Mouse (Mus musculus) liver, adult (tissue): ENCODE measurements around the gene Bcr.

Source experiments
- GATA4 ChIP-seq: IDR thresholded peaks from 2 replicates; pipeline ENCODE4 v1.6.1; 2014; ENCODE audit warnings: mild to moderate bottlenecking, low read length; ENCODE audit not compliant: insufficient replicate concordance

Bcr gene

DNA sequence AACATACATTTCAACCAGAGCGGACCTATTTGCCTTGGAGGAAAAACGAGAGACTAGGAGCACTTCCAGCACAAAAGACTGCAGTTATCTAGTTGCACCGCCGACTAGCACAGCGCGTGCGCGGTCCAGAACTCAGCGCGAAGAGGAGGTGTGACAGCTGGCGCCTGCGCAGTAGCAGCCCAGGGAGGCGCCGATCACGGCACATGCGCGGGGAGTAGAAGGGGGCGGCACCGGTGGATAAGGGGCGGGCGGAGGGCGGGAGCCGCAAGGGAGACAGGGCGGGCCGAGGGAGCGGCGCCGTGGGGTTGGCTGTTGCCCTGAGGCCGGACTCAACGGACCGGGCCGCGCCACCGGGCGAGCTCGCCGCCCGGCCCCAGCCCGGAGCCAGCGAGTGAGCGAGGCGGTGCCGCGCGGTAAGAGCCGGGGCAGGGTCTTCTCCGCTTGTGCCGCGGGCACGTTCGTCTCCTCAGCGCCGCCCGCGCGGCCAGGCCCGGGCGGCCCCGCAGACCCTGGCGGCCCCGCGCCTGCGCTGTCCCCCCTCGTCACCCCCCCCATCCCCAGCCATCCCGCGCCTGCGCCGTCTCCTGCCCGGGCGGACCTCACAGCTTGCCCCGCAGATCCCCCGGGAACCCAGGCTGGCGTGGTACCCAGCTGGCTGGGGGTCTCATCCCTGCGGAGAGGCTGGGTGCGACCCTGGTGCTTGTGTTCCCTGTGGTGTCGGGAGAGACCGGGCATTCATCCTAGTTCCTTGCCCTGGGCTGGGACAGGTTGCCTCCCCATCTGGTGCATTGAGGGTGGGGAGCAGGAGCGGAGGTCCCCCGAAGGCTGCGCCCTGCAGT, 151.6 kb downstream of the Bcr start, which contains the start of gene Specc1l:
Gene Specc1l (plus strand): TSS at position 267 of the 839 bp plus-strand sequence.
- TF ChIP-seq GATA4, result peak; percentile 74; the same call in 1 of the 2 replicates

- TF ChIP-seq GATA4, result no peak
Observed at GRCm38 (mm10) chr10:75212981-75213380, 152.6 kb downstream of the Bcr start.

DNA sequence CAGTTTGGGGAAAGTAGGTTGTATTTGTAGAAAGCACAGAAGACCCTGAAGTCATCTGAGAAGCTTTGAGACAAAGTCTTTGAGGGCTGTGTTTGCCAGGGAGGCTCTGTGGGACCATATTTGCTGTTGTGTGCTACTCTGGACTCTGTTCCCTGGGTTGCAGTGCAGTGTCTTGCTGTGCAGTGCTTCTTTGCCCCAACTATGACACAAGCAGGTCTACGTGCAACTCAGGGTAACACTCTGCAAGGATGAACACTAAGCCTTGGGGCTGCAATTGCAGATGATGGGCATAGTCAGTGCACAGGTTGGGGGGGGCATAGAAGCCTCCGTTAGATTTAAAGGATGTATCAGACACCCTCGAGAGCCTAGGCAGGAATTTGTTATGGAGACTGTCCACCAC, 160.3 kb downstream of the Bcr start:
- no peak for TF ChIP-seq GATA4

GRCm38 (mm10) chr10:75221936-75222610, 161.7 kb downstream of the Bcr start:
- no peak for TF ChIP-seq GATA4

DNA sequence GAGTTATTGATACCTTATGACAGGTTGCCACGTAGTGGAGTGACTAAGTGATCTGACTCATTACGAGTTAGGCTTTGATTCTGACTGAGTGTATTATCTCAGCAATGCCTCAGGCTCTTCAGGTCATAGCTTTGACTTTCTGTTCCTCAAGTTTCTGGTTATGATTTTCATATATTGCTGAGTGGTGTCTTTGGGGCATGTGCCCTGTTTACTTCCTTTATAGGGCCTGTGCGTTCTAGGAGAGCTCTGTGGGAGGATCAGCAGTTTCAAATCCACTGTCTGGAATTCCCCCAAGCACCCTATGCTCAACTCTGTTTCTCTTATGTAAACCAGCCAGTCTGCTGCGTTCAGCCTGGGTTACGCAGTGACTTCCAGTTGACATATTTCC, 162.2 kb downstream of the Bcr start:
- no peak for TF ChIP-seq GATA4

DNA sequence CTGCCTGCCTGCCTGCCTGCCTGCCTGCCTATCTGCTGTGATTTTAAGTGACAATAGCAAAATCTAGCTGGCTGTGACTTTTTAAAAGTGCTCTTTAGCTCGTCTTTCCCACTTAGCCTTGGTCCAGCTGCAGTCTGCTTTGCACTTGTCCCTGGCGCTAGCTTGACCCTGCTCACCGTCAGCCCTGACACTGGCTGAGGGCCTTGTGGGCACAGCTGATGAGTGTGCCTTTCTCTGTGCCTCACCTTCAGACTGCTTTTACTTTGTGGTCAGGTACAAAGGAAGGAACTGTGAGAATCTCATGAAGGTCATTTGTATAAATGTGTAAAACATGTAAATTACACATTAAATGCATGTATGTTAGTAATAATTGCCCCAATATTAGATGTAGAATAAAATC, 163.8 kb downstream of the Bcr start:
- TF ChIP-seq GATA4, result no peak

GRCm38 (mm10) chr10:75224630-75225029, 164.2 kb downstream of the Bcr start:
- no peak for TF ChIP-seq GATA4

DNA sequence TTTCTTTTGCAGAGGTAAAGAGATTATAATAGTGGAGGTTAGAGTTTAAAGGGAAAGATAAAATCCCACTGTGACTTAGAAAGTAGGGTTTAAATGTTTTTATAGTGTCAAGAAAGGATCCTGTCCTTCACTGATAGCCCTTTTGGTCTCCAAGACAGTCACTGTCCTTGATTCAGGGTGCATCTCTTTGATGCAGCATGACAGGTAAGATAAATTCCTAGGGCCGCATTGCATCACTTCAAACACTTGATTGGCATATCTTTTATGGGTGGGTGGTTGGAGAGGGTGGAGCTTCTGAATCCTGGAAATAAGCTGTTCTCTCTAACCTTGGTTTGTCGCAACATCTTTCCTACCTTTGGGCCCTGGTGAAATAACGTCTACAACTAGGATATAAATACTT, 167.0 kb downstream of the Bcr start:
- TF ChIP-seq GATA4, result no peak

GRCm38 (mm10) chr10:75230572-75230971, 170.2 kb downstream of the Bcr start:
- no peak for TF ChIP-seq GATA4

DNA sequence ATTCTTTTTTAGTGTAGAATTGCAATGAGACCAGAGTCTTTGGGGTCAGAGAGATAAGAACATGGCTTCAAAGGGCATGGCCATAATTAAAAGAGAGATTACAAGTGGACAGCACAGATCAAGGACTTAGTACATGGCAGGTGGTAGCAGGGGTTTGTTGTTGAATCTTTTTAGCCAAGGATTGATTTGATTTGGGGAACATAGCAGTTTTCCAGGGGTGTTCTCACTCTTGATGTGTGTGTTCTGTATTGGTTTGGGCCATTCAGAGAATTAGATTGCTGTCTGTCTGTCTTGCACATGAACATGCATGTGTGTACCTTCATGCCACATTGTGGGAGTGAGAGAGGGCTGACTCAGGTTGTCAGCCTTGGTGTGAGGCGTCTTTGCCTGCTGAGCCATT, 171.5 kb downstream of the Bcr start:
- no peak for TF ChIP-seq GATA4

- TF ChIP-seq GATA4, result no peak
Observed at GRCm38 (mm10) chr10:75232612-75233155, 172.3 kb downstream of the Bcr start.

GRCm38 (mm10) chr10:75233489-75233888, 173.1 kb downstream of the Bcr start:
- no peak for TF ChIP-seq GATA4
